Mouse (Mus musculus) embryonic fibroblast, embryonic 13.5 days (primary cell): Measurements from ENCODE around the gene Syn3.

Source experiments
- CTCF ChIP-seq: IDR thresholded peaks from 2 replicates; pipeline ENCODE4 v1.5.1; 2011; ENCODE audit warnings: mild to moderate bottlenecking, control low read depth, low read length, moderate library complexity, borderline replicate concordance; ENCODE audit not compliant: insufficient read depth
- POLR2A ChIP-seq: IDR thresholded peaks from 2 replicates; pipeline ENCODE4 v1.6.1; 2011; ENCODE audit warnings: low read depth, mild to moderate bottlenecking, control low read depth, low read length, moderate library complexity

- TF ChIP-seq POLR2A (no peak), CTCF (no peak)
These were observed 41.0 kb downstream of the Syn3 start for GRCm38 (mm10) chr10:86457665-86458209.
